Mouse (Mus musculus): ENCODE data around the gene Trim13.

Gene Trim13

DNA sequence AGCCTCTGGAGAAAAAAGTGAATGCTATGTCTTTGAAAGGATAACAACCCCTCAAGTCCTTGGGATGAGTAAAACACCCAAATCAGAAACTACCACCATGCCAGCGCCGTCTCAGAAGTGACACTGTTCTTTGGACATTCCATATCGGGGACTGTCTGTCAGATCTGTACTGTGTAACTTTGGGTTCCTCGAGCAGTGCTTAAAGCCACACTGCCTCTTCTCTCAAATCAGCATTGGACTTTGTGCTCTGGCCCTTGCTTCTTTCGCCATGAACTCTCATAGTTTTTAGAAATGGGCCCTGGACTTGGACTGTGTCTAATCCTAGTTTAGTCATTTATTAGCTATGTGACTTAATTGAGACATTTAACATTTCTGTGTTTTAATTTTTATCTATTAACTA is 13.7 kb downstream of the Trim13 start:
- DNase-seq (ENCODE audit: extremely low read depth, low read depth), result no peak

GRCm38 (mm10) chr14:61613319-61613718 is 15.3 kb downstream of the Trim13 start:
- DNase-seq (ENCODE audit: extremely low read depth, low read depth), result no peak

DNA sequence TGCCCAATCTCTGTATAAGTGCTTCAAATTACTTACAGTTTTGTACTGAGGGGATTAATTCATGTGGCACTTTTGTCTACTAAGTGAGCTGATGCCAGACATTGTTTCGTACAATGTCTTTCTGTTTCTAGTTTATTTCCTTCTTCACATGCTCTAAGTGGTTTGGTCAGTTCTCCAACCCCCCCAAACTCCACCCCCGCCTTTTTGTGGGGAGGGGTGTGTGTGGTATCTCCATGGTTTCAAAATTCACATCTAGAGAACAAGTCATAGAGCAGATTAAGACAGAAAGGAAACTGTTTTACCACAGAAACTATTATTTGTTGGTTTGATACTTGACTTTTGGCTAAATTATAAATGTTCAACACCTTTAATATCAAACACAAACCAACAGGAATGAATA is 22.3 kb downstream of the Trim13 start:
- DNase-seq (ENCODE audit: extremely low read depth, low read depth), result no peak

DNA sequence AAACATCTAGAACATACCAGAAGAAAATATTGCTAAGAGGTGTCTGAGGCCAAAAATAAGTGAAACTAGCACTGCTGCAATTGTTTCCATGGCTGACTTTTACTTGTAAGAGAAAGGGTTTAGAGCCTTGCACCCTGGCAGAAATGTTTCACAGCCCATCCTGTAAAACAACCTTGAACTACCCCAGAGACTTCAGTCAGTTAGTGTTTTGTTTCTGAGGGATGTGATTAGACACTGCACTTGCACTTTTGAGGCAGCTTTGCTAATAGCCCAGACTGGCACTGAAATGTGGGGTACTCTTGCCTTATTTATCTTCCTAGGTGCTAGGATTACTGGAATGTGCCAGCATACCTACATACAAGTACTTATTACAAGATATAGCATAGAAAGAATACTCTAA is 37.9 kb downstream of the Trim13 start:
- DNase-seq (ENCODE audit: extremely low read depth, low read depth), result no peak

- no peak for DNase-seq (ENCODE audit: extremely low read depth, low read depth)
Observed at GRCm38 (mm10) chr14:61642668-61643067, 44.6 kb downstream of the Trim13 start.

DNA sequence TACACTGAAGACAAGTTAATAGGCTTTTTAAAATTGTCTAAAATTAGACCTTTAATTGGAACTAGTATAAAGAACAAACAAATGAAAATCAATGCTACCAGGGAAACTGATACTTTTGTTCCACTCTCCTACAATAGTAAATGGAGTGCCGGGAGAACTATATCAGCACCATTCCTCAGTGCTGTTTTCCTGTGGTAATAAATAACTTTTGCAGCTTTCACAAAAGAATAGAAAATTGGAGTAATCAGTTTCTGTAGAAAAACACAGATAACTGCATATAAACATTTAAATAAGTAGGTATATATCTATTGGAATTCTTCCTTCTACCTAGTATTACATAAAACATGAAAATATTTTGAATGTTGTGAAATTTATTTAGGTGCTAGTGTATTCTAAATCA is 47.5 kb downstream of the Trim13 start:
- DNase-seq (ENCODE audit: extremely low read depth, low read depth), result no peak

DNA sequence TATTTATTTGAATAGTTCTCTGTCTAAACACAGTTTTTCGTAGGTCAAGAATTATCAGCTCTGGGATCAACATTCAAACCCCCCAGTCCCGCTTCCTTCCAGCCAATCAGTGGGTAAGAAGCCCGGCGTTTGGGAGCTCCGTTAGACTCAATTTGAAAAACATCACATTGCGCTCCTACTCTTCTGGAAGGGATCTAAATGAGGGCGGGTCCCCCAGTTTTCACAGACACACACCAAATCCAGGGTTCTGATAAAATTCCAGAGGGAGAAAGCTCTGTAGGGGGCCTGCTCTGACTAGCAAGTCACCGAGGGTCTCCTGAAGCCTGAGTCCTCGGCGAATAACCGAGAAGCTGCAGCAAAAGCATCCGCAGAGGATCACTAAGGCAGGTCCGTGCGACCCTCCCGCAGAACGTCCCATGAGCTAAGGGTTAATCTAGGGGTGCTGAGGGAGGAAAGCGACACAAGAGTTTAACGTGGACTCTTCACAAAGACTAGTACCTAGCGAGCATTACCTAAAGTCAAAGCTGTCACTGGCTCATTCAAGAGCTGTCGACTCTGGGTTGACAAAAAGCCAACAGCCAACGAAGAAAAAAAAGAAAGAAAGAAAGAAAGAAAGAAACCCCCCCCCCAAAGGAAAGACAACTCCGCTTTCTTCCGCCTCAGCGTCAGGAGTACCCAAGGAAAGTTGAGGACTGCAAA is 49.3 kb downstream of the Trim13 start:
- peak; percentile 61 for DNase-seq (ENCODE audit: extremely low read depth, low read depth)

DNA sequence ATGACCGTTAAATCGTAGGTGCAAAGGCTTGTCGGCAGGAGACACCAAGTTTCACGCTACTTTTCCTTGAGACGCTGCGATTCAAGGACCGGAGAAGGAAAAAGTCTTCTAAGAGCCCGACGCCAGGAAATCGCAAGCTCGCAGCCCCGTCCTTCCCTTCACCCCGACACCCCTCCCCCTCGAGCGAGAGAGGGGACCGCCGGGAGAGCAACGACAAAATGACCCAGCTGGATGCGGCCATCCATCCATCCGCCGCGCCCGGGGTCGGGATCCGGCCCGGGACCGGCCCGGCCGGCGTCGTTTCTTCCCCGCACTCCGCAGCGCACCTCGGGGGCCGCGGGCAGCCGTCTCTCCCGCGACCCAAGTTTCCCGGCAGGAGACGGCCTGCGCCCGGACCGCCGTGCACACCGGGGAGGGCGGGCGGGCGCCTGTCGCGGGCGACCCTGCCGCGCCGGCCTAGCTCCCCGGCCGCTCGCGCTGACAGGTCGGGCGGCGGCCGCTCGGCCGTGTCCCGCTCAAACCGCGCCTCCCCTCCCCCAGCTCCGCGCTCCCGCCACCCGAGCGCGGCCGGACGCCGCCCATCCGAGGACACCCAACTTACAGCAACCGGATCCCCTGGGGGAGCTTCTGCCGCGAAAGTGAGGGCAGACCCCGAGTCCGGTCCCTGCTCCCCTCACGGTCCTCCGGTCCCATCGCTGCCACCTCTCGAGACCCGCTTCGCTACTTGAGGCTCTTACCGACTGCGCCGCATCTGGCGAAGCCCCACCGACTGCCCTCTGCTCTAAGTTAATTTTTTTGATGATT is 50.0 kb downstream of the Trim13 start:
- no peak for DNase-seq (ENCODE audit: extremely low read depth, low read depth)

- DNase-seq (ENCODE audit: extremely low read depth, low read depth), result peak; percentile 90
Observed at GRCm38 (mm10) chr14:61648685-61649504, 50.8 kb downstream of the Trim13 start.

- DNase-seq (ENCODE audit: extremely low read depth, low read depth), result no peak
Observed at GRCm38 (mm10) chr14:61650291-61650960, 52.4 kb downstream of the Trim13 start.
